Mouse (Mus musculus) CH12.LX (cell line): ENCODE results near the gene Coro2a. TPM values are rescaled to one million over a fixed set of nuclear protein-coding genes. Genes with fewer than 3 reads are reported as not detected.
A peak's percentile ranks its signal among the peaks of the same experiment; 100 is the strongest.

ENCODE experiments used
- DNase-seq: peaks from one replicate; pipeline ENCODE4 v3.0.0-alpha.2; 2013; ENCODE audit errors: extremely low read depth
- H3K27ac ChIP-seq: 2 replicates; pipeline ENCODE4 v1.5.1; 2012; ENCODE audit warnings: low read depth, mild to moderate bottlenecking, control low read depth, moderate library complexity; ENCODE audit not compliant: insufficient read depth
- H3K27me3 ChIP-seq: replicated peaks from 2 replicates; pipeline ENCODE3; 2012; ENCODE audit warnings: inconsistent platforms
- H3K36me3 ChIP-seq, 2 experiments: replicated peaks in 1 of 2; 2 replicates each; pipeline versions ENCODE3 to v1.6.1; 2012; ENCODE audit warnings: inconsistent platforms in 1 of 2, low read length in 1 of 2, mild to moderate bottlenecking in 1 of 2, mixed read lengths in 1 of 2, moderate library complexity in 1 of 2; ENCODE audit not compliant: control insufficient read depth in 1 of 2, insufficient read depth in 1 of 2
- H3K4me1 ChIP-seq, 2 experiments: 2 replicates each; pipeline ENCODE4 v1.6.1; 2012; ENCODE audit warnings: inconsistent platforms in 1 of 2, moderate library complexity in 1 of 2; ENCODE audit not compliant: insufficient read depth in 2 of 2, control insufficient read depth in 1 of 2
- H3K4me2 ChIP-seq: 2 replicates; pipeline ENCODE4 v1.6.1; 2012; ENCODE audit warnings: low read depth, mild to moderate bottlenecking, control low read depth; ENCODE audit not compliant: poor library complexity, insufficient read depth, severe bottlenecking
- H3K4me3 ChIP-seq, 3 experiments: fragments of 150-350 bp in 1 of 3; sonication (generic) in 1 of 3; replicated peaks in 1 of 3; 2 replicates each; pipeline versions ENCODE3 to v1.5.1; 2011 to 2012; ENCODE audit warnings: low read depth in 2 of 3, low read length in 2 of 3, mild to moderate bottlenecking in 2 of 3, moderate library complexity in 2 of 3, control low read depth in 1 of 3, improper control_type of control experiment in 1 of 3, inconsistent platforms in 1 of 3, mixed read lengths in 1 of 3; ENCODE audit not compliant: poor library complexity in 1 of 3
- H3K79me2 ChIP-seq: replicated peaks from 2 replicates; pipeline ENCODE4 v1.6.1; 2012; ENCODE audit warnings: mild to moderate bottlenecking, moderate library complexity; ENCODE audit not compliant: control insufficient read depth, poor library complexity, insufficient read depth, severe bottlenecking; ENCODE audit errors: extremely low read depth
- H3K9ac ChIP-seq: 2 replicates; pipeline ENCODE4 v1.6.1; 2012; ENCODE audit warnings: low read depth, mild to moderate bottlenecking, control low read depth, moderate library complexity; ENCODE audit not compliant: insufficient read depth
- H3K9me3 ChIP-seq: replicated peaks from 2 replicates; pipeline ENCODE3; 2012; ENCODE audit warnings: low read length, inconsistent platforms, mixed read lengths
- BHLHE40 ChIP-seq: IDR thresholded peaks from 2 replicates; pipeline ENCODE4 v1.6.1; 2011; ENCODE audit warnings: mild to moderate bottlenecking, low read depth, low read length, improper control_type of control experiment
- CHD1 ChIP-seq: IDR thresholded peaks from 2 replicates; pipeline ENCODE4 v1.6.1; 2012; ENCODE audit warnings: low read depth, low read length, improper control_type of control experiment, inconsistent platforms
- CHD2 ChIP-seq: IDR thresholded peaks from 2 replicates; pipeline ENCODE4 v1.6.1; 2011; ENCODE audit warnings: low read length, improper control_type of control experiment
- CTCF ChIP-seq, 2 experiments: IDR thresholded peaks in 1 of 2; conservative IDR thresholded peaks in 1 of 2; 2 replicates each; pipeline ENCODE4 v1.5.1; 2011 to 2012; ENCODE audit warnings: low read depth in 2 of 2, low read length in 2 of 2, improper control_type of control experiment in 1 of 2, inconsistent platforms in 1 of 2, mild to moderate bottlenecking in 1 of 2, moderate library complexity in 1 of 2
- E2F4 ChIP-seq: IDR thresholded peaks from 2 replicates; pipeline ENCODE4 v1.6.1; 2011; ENCODE audit warnings: low read depth, low read length, improper control_type of control experiment; ENCODE audit not compliant: insufficient replicate concordance
- ETS1 ChIP-seq: conservative IDR thresholded peaks from 2 replicates; pipeline ENCODE4 v1.6.1; 2012; ENCODE audit warnings: low read depth, mild to moderate bottlenecking, inconsistent platforms, low read length, improper control_type of control experiment, moderate library complexity
- JUND ChIP-seq: conservative IDR thresholded peaks from 2 replicates; pipeline ENCODE4 v1.6.1; 2011; ENCODE audit warnings: low read depth, low read length, improper control_type of control experiment
- MAFK ChIP-seq: IDR thresholded peaks from 2 replicates; pipeline ENCODE4 v1.6.1; 2011; ENCODE audit warnings: low read length, improper control_type of control experiment; ENCODE audit not compliant: insufficient replicate concordance
- MAZ ChIP-seq: IDR thresholded peaks from 2 replicates; pipeline ENCODE4 v1.6.1; 2012; ENCODE audit warnings: low read depth, mild to moderate bottlenecking, inconsistent platforms, low read length, improper control_type of control experiment, moderate library complexity
- MEF2A ChIP-seq: IDR thresholded peaks from 2 replicates; pipeline ENCODE4 v1.6.1; 2014; ENCODE audit warnings: low read depth, mild to moderate bottlenecking, inconsistent platforms, low read length, improper control_type of control experiment, borderline replicate concordance
- MYC ChIP-seq: IDR thresholded peaks from 2 replicates; pipeline ENCODE4 v1.6.1; 2011; ENCODE audit warnings: low read depth, mild to moderate bottlenecking, improper control_type of control experiment, low read length
- PAX5 ChIP-seq: IDR thresholded peaks from 2 replicates; pipeline ENCODE4 v1.6.1; 2012; ENCODE audit warnings: low read length, inconsistent platforms, mixed read lengths
- POLR2AphosphoS2 ChIP-seq: IDR thresholded peaks from 2 replicates; pipeline ENCODE4 v1.6.1; 2011; ENCODE audit warnings: low read depth, low read length, improper control_type of control experiment
- RAD21 ChIP-seq: IDR thresholded peaks from 2 replicates; pipeline ENCODE4 v1.6.1; 2011; ENCODE audit warnings: low read depth, mild to moderate bottlenecking, low read length, improper control_type of control experiment, moderate library complexity
- SMC3 ChIP-seq: IDR thresholded peaks from 2 replicates; pipeline ENCODE4 v1.6.1; 2011; ENCODE audit warnings: low read depth, low read length, improper control_type of control experiment
- TCF12 ChIP-seq: IDR thresholded peaks from 2 replicates; pipeline ENCODE4 v1.6.1; 2014; ENCODE audit warnings: low read depth, mild to moderate bottlenecking, inconsistent platforms, low read length, improper control_type of control experiment
- UBTF ChIP-seq: IDR thresholded peaks from 2 replicates; pipeline ENCODE4 v1.6.1; 2012; ENCODE audit warnings: low read depth, mild to moderate bottlenecking, inconsistent platforms, low read length, improper control_type of control experiment, moderate library complexity
- USF1 ChIP-seq: IDR thresholded peaks from 2 replicates; pipeline ENCODE4 v1.6.1; 2014; ENCODE audit warnings: low read depth, mild to moderate bottlenecking, inconsistent platforms, low read length, improper control_type of control experiment
- ZMIZ1 ChIP-seq: IDR thresholded peaks from 2 replicates; pipeline ENCODE4 v1.6.1; 2012; ENCODE audit warnings: low read depth, mild to moderate bottlenecking, inconsistent platforms, low read length, improper control_type of control experiment
- ZNF384 ChIP-seq: IDR thresholded peaks from 2 replicates; pipeline ENCODE4 v1.6.1; 2012; ENCODE audit warnings: low read depth, low read length, improper control_type of control experiment, inconsistent platforms
- dilution Hi-C: fragments of 300-500 bp; cut with MboI; formaldehyde crosslinking; loops from 2 replicates; pipeline ENCODE4 v1.14.3; 2020; ENCODE audit warnings: low sequenced_read_pairs; ENCODE audit not compliant: extremely low pct_unique_long_range_greater_than_20kb, extremely low pct_ligation_motif_present
- in situ Hi-C: fragments of 300-500 bp; cut with MboI; formaldehyde crosslinking; loops from 3 replicates; pipeline ENCODE4 v1.14.3; 2019; ENCODE audit warnings: low sequenced_read_pairs, low pct_ligation_motif_present, low pct_unique_long_range_greater_than_20kb, mixed read lengths
- polyA plus RNA-seq: library from polyadenylated mRNA; unstranded; fragments of >175 nt; gene quantifications from 2 replicates; pipeline ENCODE4 v1.2.1, GENCODE M21; 2012; ENCODE audit warnings: low read depth; ENCODE audit not compliant: insufficient read length
- total RNA-seq, 2 experiments: library from RNA; depleted of rRNA; stranded (reverse); fragments of 300-350 nt in 1 of 2; fragments of >200 nt in 1 of 2; gene quantifications; 2 replicates each; pipeline ENCODE4 v1.2.3; 2012 to 2014

Gene Coro2a
- total and polyA plus RNA-seq, 3 experiments = 24.6 to 223 (median 129) TPM

DNA sequence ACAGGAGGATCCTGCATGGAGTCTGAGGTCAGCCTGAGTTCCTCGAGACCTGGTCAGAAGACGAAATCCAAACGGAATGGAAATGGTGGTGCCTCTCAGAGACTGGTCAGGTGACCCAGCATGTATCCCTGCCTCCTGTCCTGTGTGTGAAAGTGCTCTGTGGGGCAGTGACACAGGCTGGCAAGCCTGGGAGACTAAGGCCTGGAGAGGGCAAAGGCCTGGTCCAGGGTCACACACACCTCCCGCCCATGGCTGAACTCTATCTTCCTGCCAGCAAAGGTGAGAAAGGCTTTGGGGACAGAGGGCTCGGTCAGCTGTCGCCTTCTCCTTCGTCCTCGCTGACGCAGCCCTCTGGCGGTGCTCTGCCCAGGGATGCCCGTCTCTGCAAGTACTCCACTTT lies 3.4 kb upstream of the Coro2a start:
- TF ChIP-seq MAFK (no peak), PAX5 (no peak), MEF2A (no peak), TCF12 (no peak), USF1 (no peak), MAZ (no peak), ETS1 (no peak), ZNF384 (no peak), CTCF (conservative IDR thresholded peaks at IDR 0.05 in 1 of 2, IDR thresholded peaks at IDR 0.05 in 1 of 2; ENCODE audit: low read depth in 2 of 2, low read length in 2 of 2) (no peak), SMC3 (no peak), BHLHE40 (no peak), CHD2 (no peak), E2F4 (no peak), MYC (no peak)
- in situ Hi-C loops (no loop called here), dilution Hi-C loops (no loop called here)
- Histone ChIP-seq H3K9ac (no peak overlapping the region), H3K4me1 (peaks cover 41 to 68% of the 10 kb centered on the region in 2 experiments), H3K36me3 (peaks cover 0 to 2% of the 10 kb centered on the region in 2 experiments), H3K27ac (no peak overlapping the region), H3K79me2 (peaks cover 13% of the 10 kb centered on the region), H3K4me2 (no peak overlapping the region), H3K27me3 (no peaks in the 10 kb centered on the region), H3K4me3 (no peak overlapping the region), H3K9me3 (no peaks in the 10 kb centered on the region)
- no peak for DNase-seq

DNA sequence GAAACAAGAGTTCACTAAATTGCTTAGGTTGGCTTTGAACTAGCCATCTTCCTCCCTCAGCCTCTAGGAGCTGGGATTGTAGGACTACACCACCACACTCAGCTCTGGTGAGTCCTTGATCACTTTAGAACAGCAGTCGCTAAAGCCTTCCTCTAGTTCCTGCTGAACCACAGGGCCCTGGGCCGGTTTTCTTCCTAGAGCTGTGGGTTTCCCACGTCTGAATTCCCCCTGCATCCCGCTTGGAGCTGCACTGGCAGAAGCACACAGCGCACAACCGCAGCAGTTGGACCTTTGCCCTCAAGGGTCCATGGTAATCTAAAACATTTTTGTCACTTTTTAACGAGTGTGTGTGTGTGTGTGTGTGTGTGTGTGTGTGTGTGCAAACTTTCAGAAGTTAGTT lies 702 bp upstream of the Coro2a start:
- Histone ChIP-seq H3K4me1 (peaks cover 29 to 74% of the 10 kb centered on the region in 2 experiments), H3K4me3 (peak overlapping the region in 2 of 3 experiments; percentile 59 to 99), H3K79me2 (peaks cover 40% of the 10 kb centered on the region), H3K4me2 (peak overlapping the region; percentile 66), H3K27me3 (no peaks in the 10 kb centered on the region), H3K27ac (peak overlapping the region; percentile 33; the same call in 1 of the 2 replicates), H3K9me3 (no peaks in the 10 kb centered on the region), H3K36me3 (peaks cover 3 to 17% of the 10 kb centered on the region in 2 experiments), H3K9ac (peak overlapping the region; percentile 58)
- no peak for DNase-seq
- dilution Hi-C loops = no loop called here
- TF ChIP-seq POLR2AphosphoS2 (no peak), TCF12 (no peak), MAZ (no peak), CHD1 (no peak), MEF2A (no peak), RAD21 (no peak), ZMIZ1 (no peak), JUND (no peak), UBTF (no peak)
- in situ Hi-C loops = no loop called here
